Mouse (Mus musculus): ENCODE results near the gene Gal3st4.

DNA sequence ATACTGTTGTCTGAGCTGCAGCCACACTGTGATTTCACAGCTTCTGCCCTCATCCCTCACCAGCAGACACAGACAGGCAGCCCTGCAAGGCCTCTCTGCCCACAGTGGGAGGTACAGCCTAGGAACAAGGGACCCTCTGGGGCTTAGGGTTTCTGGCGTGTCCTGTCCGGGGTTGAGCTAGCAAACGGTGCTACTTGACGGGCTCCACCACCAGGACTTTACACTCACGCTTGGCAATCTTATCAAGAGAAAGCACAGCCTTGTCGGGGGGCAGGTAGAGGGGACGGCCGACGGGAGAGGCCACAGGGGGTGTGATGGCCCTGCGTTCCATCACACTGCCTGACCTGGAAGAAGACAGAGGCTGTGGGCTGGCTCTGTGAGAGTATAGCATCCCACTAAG, 12.6 kb downstream of the Gal3st4 start:
- TF ChIP-seq EP300 (optimal IDR thresholded peaks at IDR 0.05) (no peak), CTCF (IDR thresholded peaks at IDR 0.05; ENCODE audit: low read depth) (no peak)
